Mouse (Mus musculus): ENCODE measurements at regions not wholly inside any gene's neighbourhood (a gene's known extent, or its start where the extent isn't known, plus 50 kb on each side); places are given as distances from the start of the nearest gene placed in this dataset.

- H3K4me3 ChIP-seq (ENCODE audit: insufficient read depth, low read length), result no peak overlapping the region
- no peaks in the 10 kb centered on the region for H3K4me1 ChIP-seq (ENCODE audit: control insufficient read depth, insufficient read depth, low read length)
- no peak overlapping the region for H3K27ac ChIP-seq (ENCODE audit: insufficient read depth, low read length)
- no peak for TF ChIP-seq CTCF (IDR thresholded peaks at IDR 0.05; ENCODE audit: extremely low read depth, insufficient read depth, low read length)
- TF ChIP-seq POLR2A (IDR thresholded peaks at IDR 0.05; ENCODE audit: extremely low read depth, insufficient read depth, low read length), result no peak
Observed at GRCm38 (mm10) chr11:37442781-37443180, 207.0 kb upstream of the Tenm2 start.

GRCm38 (mm10) chr11:37434600-37434999 lies 198.8 kb upstream of the Tenm2 start:
- Histone ChIP-seq H3K4me1 (ENCODE audit: control insufficient read depth, insufficient read depth, low read length) (peaks cover 2% of the 10 kb centered on the region; the same call in 1 of the 2 replicates), H3K4me3 (ENCODE audit: insufficient read depth, low read length) (no peak overlapping the region), H3K27ac (ENCODE audit: insufficient read depth, low read length) (no peak overlapping the region)
- TF ChIP-seq POLR2A (IDR thresholded peaks at IDR 0.05; ENCODE audit: extremely low read depth, insufficient read depth, low read length) (no peak), CTCF (IDR thresholded peaks at IDR 0.05; ENCODE audit: extremely low read depth, insufficient read depth, low read length) (no peak)

- no peak overlapping the region for H3K27ac ChIP-seq (ENCODE audit: insufficient read depth, low read length)
- H3K4me3 ChIP-seq (ENCODE audit: insufficient read depth, low read length), result no peak overlapping the region
- no peaks in the 10 kb centered on the region for H3K4me1 ChIP-seq (ENCODE audit: control insufficient read depth, insufficient read depth, low read length)
- TF ChIP-seq POLR2A (IDR thresholded peaks at IDR 0.05; ENCODE audit: extremely low read depth, insufficient read depth, low read length) (no peak), CTCF (IDR thresholded peaks at IDR 0.05; ENCODE audit: extremely low read depth, insufficient read depth, low read length) (no peak)
Observed at GRCm38 (mm10) chr11:37424312-37425169, 188.8 kb upstream of the Tenm2 start.

GRCm38 (mm10) chr11:37412868-37413267 lies 177.1 kb upstream of the Tenm2 start:
- TF ChIP-seq CTCF (IDR thresholded peaks at IDR 0.05; ENCODE audit: extremely low read depth, insufficient read depth, low read length), result no peak
- TF ChIP-seq POLR2A (IDR thresholded peaks at IDR 0.05; ENCODE audit: extremely low read depth, insufficient read depth, low read length), result no peak

GRCm38 (mm10) chr11:37367971-37368370 lies 132.2 kb upstream of the Tenm2 start:
- no peaks in the 10 kb centered on the region for H3K4me1 ChIP-seq (ENCODE audit: control insufficient read depth, insufficient read depth, low read length)
- H3K4me3 ChIP-seq (ENCODE audit: insufficient read depth, low read length), result no peak overlapping the region
- TF ChIP-seq POLR2A (IDR thresholded peaks at IDR 0.05; ENCODE audit: extremely low read depth, insufficient read depth, low read length), result no peak
- no peak for TF ChIP-seq CTCF (IDR thresholded peaks at IDR 0.05; ENCODE audit: extremely low read depth, insufficient read depth, low read length)
- no peak overlapping the region for H3K27ac ChIP-seq (ENCODE audit: insufficient read depth, low read length)

More at GRCm38 (mm10) chr11:37412868-37413267, 177.1 kb upstream of the Tenm2 start:
- no peak overlapping the region for H3K4me3 ChIP-seq (ENCODE audit: insufficient read depth, low read length)
- no peak overlapping the region for H3K27ac ChIP-seq (ENCODE audit: insufficient read depth, low read length)
- no peaks in the 10 kb centered on the region for H3K4me1 ChIP-seq (ENCODE audit: control insufficient read depth, insufficient read depth, low read length)

GRCm38 (mm10) chr11:37364430-37364829 lies 128.7 kb upstream of the Tenm2 start:
- Histone ChIP-seq H3K4me1 (ENCODE audit: control insufficient read depth, insufficient read depth, low read length) (no peaks in the 10 kb centered on the region), H3K4me3 (ENCODE audit: insufficient read depth, low read length) (no peak overlapping the region), H3K27ac (ENCODE audit: insufficient read depth, low read length) (no peak overlapping the region)
- TF ChIP-seq POLR2A (IDR thresholded peaks at IDR 0.05; ENCODE audit: extremely low read depth, insufficient read depth, low read length), result no peak
- no peak for TF ChIP-seq CTCF (IDR thresholded peaks at IDR 0.05; ENCODE audit: extremely low read depth, insufficient read depth, low read length)

GRCm38 (mm10) chr11:37355074-37355473 lies 119.3 kb upstream of the Tenm2 start:
- no peak for TF ChIP-seq CTCF (IDR thresholded peaks at IDR 0.05; ENCODE audit: extremely low read depth, insufficient read depth, low read length)
- TF ChIP-seq POLR2A (IDR thresholded peaks at IDR 0.05; ENCODE audit: extremely low read depth, insufficient read depth, low read length), result no peak
- H3K4me1 ChIP-seq (ENCODE audit: control insufficient read depth, insufficient read depth, low read length), result no peaks in the 10 kb centered on the region
- no peak overlapping the region for H3K4me3 ChIP-seq (ENCODE audit: insufficient read depth, low read length)
- H3K27ac ChIP-seq (ENCODE audit: insufficient read depth, low read length), result no peak overlapping the region

GRCm38 (mm10) chr11:37309691-37310090 lies 73.9 kb upstream of the Tenm2 start:
- no peak overlapping the region for H3K27ac ChIP-seq (ENCODE audit: insufficient read depth, low read length)
- H3K4me3 ChIP-seq (ENCODE audit: insufficient read depth, low read length), result no peak overlapping the region
- H3K4me1 ChIP-seq (ENCODE audit: control insufficient read depth, insufficient read depth, low read length), result no peaks in the 10 kb centered on the region
- TF ChIP-seq POLR2A (IDR thresholded peaks at IDR 0.05; ENCODE audit: extremely low read depth, insufficient read depth, low read length) (no peak), CTCF (IDR thresholded peaks at IDR 0.05; ENCODE audit: extremely low read depth, insufficient read depth, low read length) (no peak)

- Histone ChIP-seq H3K27ac (ENCODE audit: insufficient read depth, low read length) (no peak overlapping the region), H3K4me1 (ENCODE audit: control insufficient read depth, insufficient read depth, low read length) (no peaks in the 10 kb centered on the region), H3K4me3 (ENCODE audit: insufficient read depth, low read length) (no peak overlapping the region)
- no peak for TF ChIP-seq CTCF (IDR thresholded peaks at IDR 0.05; ENCODE audit: extremely low read depth, insufficient read depth, low read length)
- no peak for TF ChIP-seq POLR2A (IDR thresholded peaks at IDR 0.05; ENCODE audit: extremely low read depth, insufficient read depth, low read length)
Observed at GRCm38 (mm10) chr11:37306656-37307055, 70.9 kb upstream of the Tenm2 start.

All from cortical plate, adult 2 months (tissue).